Mouse (Mus musculus) kidney, adult 18-20 months (tissue): Measurements from ENCODE around the gene Ide.

Experiments used
- DNase-seq: peaks from one replicate; pipeline ENCODE4 v3.0.0; 2021

Gene Ide

GRCm38 (mm10) chr19:37337752-37338151 is at the start of gene Ide:
Gene Ide, minus strand, starts transcription at chr19:37337852.
- DNase-seq: no peak

- DNase-seq: no peak
These were observed 48.5 kb upstream of the Ide start for GRCm38 (mm10) chr19:37386126-37386525.

GRCm38 (mm10) chr19:37378816-37379215 is 41.2 kb upstream of the Ide start:
- DNase-seq: no peak

DNA sequence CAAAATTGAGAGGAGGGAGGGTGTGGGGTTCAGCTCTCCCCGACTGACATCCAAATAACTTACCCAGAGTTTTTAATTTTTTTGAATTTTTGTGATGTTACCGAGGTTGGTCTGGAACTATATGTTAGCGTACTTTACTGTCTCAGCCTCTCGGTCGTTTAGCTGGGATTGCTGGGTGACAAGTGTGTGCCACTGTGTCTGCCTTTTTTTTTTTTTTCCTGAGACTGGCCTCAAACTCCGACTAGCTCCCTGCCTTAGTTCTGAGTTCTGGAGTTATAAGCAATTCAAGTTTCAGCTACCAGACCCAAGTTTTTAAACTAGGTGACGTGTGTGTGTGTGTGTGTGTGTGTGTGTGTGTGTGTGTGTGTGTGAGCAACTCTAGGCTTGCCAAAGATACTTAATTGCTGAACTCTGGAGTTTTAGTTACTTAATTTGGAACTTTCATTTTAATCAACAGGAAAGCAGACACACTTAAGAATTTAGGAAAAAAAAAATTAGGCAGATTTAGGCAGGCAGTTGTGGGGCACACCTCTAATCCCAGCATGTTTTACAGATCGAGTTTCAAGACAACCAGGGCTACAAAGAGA is 39.8 kb upstream of the Ide start:
- no peak for DNase-seq

- DNase-seq: no peak
These were observed 39.2 kb upstream of the Ide start for GRCm38 (mm10) chr19:37376841-37377240.

- DNase-seq: peak; percentile 97
These were observed 38.3 kb upstream of the Ide start, which contains the start of gene Kif11 for GRCm38 (mm10) chr19:37375755-37376615. Gene Kif11, plus strand, starts transcription at chr19:37376403.

- DNase-seq: no peak
These were observed 37.5 kb upstream of the Ide start for GRCm38 (mm10) chr19:37374941-37375754.

GRCm38 (mm10) chr19:37370356-37370755 is 32.7 kb upstream of the Ide start:
- no peak for DNase-seq

- no peak for DNase-seq
These were observed 32.3 kb upstream of the Ide start for GRCm38 (mm10) chr19:37369921-37370320.

GRCm38 (mm10) chr19:37368990-37369389 is 31.3 kb upstream of the Ide start:
- no peak for DNase-seq

DNA sequence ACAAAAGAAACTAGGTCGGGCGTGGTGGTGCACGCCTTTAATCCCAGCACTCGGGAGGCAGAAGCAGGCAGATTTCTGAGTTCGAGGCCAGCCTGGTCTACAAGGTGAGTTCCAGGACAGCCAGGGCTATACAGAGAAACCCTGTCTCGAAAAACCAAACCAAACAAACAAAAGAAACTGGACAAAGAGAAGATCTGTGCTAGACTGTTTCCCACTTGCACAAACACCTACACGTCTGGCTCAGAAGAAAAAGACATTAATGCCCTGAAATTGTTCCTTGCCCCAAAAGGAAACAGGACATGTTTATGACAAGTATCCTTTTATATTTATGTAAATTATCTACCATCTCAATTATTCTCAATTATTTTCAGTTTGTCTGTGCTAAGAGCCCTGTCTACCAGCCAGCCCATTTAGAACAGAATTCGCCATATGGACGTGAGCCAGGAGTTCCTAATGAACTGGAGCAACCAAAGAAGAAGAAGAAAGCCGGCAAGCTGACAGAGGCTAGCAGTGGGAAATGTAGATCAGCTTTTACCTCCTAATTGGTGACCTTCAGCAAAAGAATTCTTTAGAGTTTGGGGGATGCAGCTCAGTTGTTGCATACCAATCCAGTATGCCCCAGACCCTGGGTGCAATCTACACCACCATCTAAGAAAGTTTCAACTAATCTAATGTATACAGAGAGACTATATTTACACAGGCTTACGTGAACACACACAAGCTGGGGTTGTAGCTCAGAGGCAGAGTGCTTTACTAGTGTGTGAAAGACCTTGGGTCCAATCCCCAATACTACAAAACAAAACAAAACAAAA is 25.7 kb upstream of the Ide start:
- DNase-seq: no peak

DNA sequence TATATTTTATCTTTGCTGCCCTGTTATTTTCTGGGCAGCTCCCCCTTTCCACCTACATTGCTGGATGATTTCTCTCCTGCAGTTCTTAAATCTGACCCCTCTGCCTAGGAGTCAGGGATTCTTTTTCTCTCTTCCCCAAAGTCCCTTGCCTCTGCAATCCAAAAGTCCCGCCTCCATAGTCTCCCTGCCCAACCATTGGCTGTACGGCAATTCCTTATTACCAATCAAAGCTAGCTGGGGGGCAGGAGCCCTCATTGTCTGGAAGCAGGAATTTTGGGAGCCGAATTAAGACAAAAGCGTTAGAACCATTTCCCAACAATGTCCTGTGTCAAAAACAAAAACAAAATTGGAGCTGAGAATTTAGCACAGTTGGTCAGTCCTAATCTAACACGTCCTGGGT is 24.9 kb upstream of the Ide start:
- no peak for DNase-seq

DNA sequence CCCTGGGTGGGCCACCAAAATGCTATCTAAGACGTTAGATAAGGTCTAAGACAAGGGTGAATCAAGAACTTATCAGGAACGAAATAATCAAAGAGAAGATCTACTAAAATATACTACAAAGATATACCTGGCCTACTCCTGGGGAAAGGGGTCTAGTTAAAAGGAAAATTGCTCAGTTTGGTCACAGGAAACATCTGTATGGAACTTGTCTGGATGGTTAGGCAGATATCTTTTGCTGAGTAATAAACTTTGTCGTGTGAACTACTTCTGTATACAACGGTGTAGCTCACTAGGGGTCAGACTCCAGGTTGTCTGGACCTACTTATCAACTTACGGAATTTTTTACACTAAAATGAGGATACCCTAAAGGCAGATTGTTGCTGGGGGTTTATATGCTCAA is 22.4 kb upstream of the Ide start:
- DNase-seq: no peak

DNA sequence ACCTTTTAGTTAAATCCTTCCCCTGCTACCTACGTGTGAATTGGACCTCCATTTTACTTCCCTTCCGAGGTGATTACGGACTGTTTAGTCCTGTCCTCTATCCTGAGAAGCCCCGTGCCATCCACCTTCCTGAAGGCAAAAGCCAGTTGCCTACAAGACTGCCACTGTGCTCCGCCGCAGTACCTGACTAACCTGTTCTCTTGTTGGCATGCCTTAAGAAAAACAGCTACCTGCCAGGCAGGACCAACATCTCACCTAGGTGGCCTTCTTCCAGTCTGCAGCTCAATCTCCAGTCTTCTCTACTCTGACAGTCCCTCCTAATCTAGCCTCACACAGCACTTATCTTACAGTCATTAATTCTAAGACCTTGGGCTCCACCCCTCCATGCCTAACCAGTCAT is 15.7 kb upstream of the Ide start:
- DNase-seq: no peak

- DNase-seq: no peak
These were observed 15.1 kb upstream of the Ide start for GRCm38 (mm10) chr19:37352756-37353155.

DNA sequence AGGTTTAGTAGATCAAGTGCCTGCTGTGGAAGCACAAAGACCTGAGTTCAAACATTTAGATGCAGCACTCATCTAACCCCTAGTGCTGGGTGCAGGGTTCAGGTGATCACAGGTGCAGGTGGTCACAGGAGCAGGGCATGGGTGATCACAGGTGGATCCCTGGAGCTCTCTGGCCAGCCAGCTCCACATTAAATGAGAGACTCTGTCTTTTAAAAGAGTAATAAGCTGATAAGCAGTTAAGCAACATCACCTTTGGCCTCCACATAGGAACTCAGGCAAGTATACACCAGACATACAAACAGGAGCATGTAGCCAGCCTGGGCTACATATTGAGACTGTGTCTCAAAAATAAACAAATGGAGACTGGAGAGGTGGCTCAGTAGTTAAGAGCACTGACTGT is 11.3 kb upstream of the Ide start:
- DNase-seq: no peak

- no peak for DNase-seq
These were observed 10.7 kb upstream of the Ide start for GRCm38 (mm10) chr19:37348331-37348730.

DNA sequence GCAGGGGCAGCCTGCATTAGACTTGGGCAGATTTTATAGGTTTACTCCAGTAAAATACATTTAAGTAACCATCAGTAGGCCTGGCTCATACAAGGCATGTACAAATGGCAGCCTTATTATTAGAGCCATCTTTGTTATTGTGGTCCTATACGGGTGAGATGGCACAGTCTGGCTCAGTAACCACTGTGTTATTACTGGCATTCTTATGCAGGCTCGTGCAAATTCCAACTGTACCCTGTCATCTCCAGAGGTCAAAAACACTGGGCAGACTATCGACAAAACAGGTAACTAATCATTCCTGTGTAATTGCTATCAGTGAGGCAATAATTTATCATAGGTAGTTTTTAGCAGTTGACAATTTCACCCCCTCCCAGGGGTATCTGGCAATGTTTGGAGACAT is 8.6 kb upstream of the Ide start:
- no peak for DNase-seq

DNA sequence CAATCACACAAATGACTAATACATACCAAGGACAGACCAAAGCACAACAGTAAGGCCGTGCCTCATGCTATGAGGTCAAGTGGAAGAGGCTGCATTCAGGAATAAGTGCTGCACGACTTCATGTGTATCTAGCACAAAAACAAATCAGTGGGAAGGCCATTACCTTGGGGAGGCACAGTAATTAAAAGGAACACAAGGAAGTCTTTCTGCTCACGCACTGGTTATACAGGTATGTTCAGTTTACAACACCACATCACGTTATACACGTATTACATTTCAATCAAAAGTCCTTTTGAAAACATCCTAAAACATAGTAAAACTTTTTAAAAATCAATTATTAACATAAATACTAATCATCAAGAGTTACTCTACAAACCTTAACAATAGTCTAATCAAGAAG is 6.2 kb upstream of the Ide start:
- no peak for DNase-seq

- DNase-seq: no peak
These were observed 3.3 kb upstream of the Ide start for GRCm38 (mm10) chr19:37340931-37341330.

DNA sequence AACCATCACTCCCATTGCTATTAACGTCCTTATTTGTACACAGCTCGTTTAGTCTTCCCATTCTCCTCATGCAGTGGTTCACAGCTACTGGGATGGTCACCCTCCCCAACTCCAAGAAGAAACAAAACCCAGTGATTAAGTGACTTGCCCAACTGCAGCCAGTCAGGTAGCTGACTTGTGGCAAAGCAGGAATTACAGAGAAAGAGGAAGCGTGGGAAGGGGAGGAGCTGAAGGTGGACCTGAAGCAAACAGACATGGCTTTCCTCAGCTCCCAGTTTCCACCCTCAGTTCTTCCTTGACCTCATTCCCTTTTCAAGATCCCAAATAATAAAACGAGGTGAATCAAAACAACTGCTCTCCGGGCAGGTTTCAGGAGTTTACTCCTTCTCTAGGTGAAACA is 2.8 kb upstream of the Ide start:
- DNase-seq: no peak

DNA sequence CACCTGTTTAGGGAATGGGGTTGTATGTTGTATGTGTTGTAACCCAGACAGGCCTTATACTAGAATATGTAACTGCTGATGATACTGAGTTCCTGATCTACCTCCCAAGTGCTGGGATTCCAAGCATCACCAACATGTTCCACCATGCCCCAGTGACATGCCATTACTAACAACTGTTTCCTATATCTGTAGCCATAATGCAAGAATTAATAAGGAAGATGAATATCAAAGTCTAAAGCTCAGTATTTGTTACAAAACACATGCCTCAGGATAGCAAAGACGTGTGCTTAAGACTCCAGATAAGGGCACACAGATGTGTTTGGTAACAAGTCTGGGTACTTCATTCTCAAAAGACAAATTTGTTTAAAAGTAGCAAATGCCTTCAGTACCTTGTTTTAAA is 2.3 kb downstream of the Ide start:
- DNase-seq: no peak

- DNase-seq: no peak
These were observed 4.3 kb downstream of the Ide start for GRCm38 (mm10) chr19:37333357-37333756.
